Comparison of ENCODE assay signal across 8 mouse cellular contexts in the genomic region with DNA sequence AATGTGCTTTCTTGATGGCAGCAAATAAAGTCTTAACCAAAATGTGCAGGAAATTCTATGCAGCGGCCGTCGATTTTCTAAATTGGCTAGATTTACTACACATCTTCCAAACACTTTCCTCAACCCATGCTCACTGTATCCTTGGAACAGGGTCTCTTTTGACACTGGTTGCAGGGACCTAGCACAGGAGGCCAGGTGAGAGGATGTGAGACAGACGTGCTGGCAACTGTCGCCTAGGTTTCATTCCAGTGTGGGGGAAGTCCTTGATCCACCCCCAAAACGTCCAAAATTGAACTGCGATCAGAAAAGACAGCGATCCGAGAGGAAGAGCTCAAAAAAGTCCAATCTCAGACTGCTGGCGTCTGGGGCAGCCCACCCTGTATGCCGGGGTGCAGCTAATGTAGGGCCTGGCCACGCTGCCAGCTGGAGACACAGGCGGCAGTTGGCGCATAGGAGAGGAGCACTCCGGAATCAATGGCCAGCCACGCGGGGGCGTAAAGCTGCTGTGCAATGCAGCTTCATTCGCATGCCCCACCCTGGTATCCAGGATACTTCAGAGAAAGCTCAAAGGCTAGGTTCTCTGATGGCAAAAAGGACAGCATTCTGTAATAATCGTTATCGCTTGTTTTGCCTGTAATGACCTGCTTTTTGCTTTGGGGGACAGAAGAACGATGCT. TPM values are rescaled to one million over a fixed set of nuclear protein-coding genes. Genes with fewer than 3 reads are reported as not detected.
A peak's percentile ranks its signal among the peaks of the same experiment; 100 is the strongest.
DNase-seq lines count a peak whose midpoint lies in the region; ATAC-seq and TF ChIP-seq lines count a peak whose summit lies in the region.

No protein-coding gene starts in this region.

- no peaks in the 10 kb centered on the region for H3K36me3 ChIP-seq in C2C12 (ENCODE audit: control insufficient read depth, insufficient read depth)
- no peaks in the 10 kb centered on the region for H3K36me3 ChIP-seq in forebrain, embryonic 12.5 days (replicated peaks)
- H3K36me3 ChIP-seq in heart, postnatal 0 days (replicated peaks; ENCODE audit: control insufficient read depth, insufficient read depth, low read length) = no peaks in the 10 kb centered on the region
- no peaks in the 10 kb centered on the region for H3K36me3 ChIP-seq in liver, embryonic 16.5 days (ENCODE audit: control insufficient read depth, insufficient read depth)
- H3K36me3 ChIP-seq in neural tube, embryonic 14.5 days (ENCODE audit: control insufficient read depth, insufficient read depth, low read length) = no peaks in the 10 kb centered on the region
- no peaks in the 10 kb centered on the region for H3K36me3 ChIP-seq in testis, adult 2 months (ENCODE audit: control insufficient read depth, insufficient read depth, low read length)

- TF ChIP-seq EP300 in heart, postnatal 0 days (IDR thresholded peaks at IDR 0.05; ENCODE audit: low read depth) = no peak

- H3K4me2 ChIP-seq in forebrain, embryonic 12.5 days = peak overlapping the region; percentile 39
- peak overlapping the region; percentile 39 for H3K4me2 ChIP-seq in heart, postnatal 0 days (ENCODE audit: low read depth, low read length)
- H3K4me2 ChIP-seq in liver, embryonic 16.5 days (ENCODE audit: low read depth, low read length) = peak overlapping the region; percentile 40; the same call in 1 of the 2 replicates
- peak overlapping the region; percentile 29; the same call in 1 of the 2 replicates for H3K4me2 ChIP-seq in neural tube, embryonic 14.5 days (ENCODE audit: low read depth, low read length)

- H3K79me2 ChIP-seq in C2C12 (ENCODE audit: control insufficient read depth, insufficient read depth) = no peaks in the 10 kb centered on the region

- no peak overlapping the region for H3K4me3 ChIP-seq in C2C12 (ENCODE audit: insufficient read depth, poor library complexity, severe bottlenecking)
- H3K4me3 ChIP-seq in forebrain, embryonic 12.5 days (replicated peaks) = no peak overlapping the region
- H3K4me3 ChIP-seq in heart, postnatal 0 days (ENCODE audit: low read depth, low read length) = 0 out of 2 replicates have a peak overlapping the region, but pooled peaks have one; percentile 6
- H3K4me3 ChIP-seq in liver, embryonic 16.5 days (ENCODE audit: low read depth, low read length) = no peak overlapping the region
- H3K4me3 ChIP-seq in neural tube, embryonic 14.5 days (ENCODE audit: low read depth, low read length) = no peak overlapping the region
- peak overlapping the region; percentile 49 for H3K4me3 ChIP-seq in testis, adult 2 months (ENCODE audit: control insufficient read depth, low read depth, low read length)

- no peaks in the 10 kb centered on the region for H3K27me3 ChIP-seq in C2C12 (ENCODE audit: control insufficient read depth, insufficient read depth, insufficient read length)
- no peaks in the 10 kb centered on the region for H3K27me3 ChIP-seq in forebrain, embryonic 12.5 days
- no peaks in the 10 kb centered on the region for H3K27me3 ChIP-seq in heart, postnatal 0 days (ENCODE audit: control insufficient read depth, insufficient read depth, low read length)
- no peaks in the 10 kb centered on the region for H3K27me3 ChIP-seq in liver, embryonic 16.5 days (ENCODE audit: control insufficient read depth, insufficient read depth, low read depth, low read length)
- no peaks in the 10 kb centered on the region for H3K27me3 ChIP-seq in neural tube, embryonic 14.5 days (ENCODE audit: control insufficient read depth, insufficient read depth, low read length)
- H3K27me3 ChIP-seq in testis, adult 2 months (ENCODE audit: control insufficient read depth, insufficient read depth, low read length) = no peaks in the 10 kb centered on the region

- H3K9ac ChIP-seq in forebrain, embryonic 12.5 days = no peak overlapping the region
- H3K9ac ChIP-seq in heart, postnatal 0 days (replicated peaks; ENCODE audit: low read depth, low read length) = no peak overlapping the region; the same call in 1 of the 2 replicates
- H3K9ac ChIP-seq in liver, embryonic 16.5 days (ENCODE audit: low read depth, low read length) = no peak overlapping the region
- H3K9ac ChIP-seq in neural tube, embryonic 14.5 days (replicated peaks; ENCODE audit: low read depth, low read length) = peak overlapping the region; percentile 37; the same call in 1 of the 2 replicates

- H3K27ac ChIP-seq in forebrain, embryonic 12.5 days = no peak overlapping the region
- H3K27ac ChIP-seq in heart, postnatal 0 days (ENCODE audit: low read depth) = no peak overlapping the region
- no peak overlapping the region for H3K27ac ChIP-seq in liver, embryonic 16.5 days (ENCODE audit: low read length)
- H3K27ac ChIP-seq in neural tube, embryonic 14.5 days (ENCODE audit: low read depth, low read length) = 0 out of 2 replicates have a peak overlapping the region, but pooled peaks have one; percentile 3
- peak overlapping the region; percentile 9; the same call in 1 of the 2 replicates for H3K27ac ChIP-seq in testis, adult 2 months (ENCODE audit: control insufficient read depth, insufficient read depth, low read depth, low read length)

- peak overlapping the region; percentile 32 for H3ac ChIP-seq in C2C12 (ENCODE audit: control insufficient read depth, insufficient read length, low read depth)

- H3K4me1 ChIP-seq in forebrain, embryonic 12.5 days = peaks cover 7% of the 10 kb centered on the region
- no peaks in the 10 kb centered on the region for H3K4me1 ChIP-seq in heart, postnatal 0 days (ENCODE audit: control insufficient read depth, insufficient read depth)
- no peaks in the 10 kb centered on the region for H3K4me1 ChIP-seq in liver, embryonic 16.5 days (ENCODE audit: control insufficient read depth, low read depth, low read length)
- H3K4me1 ChIP-seq in neural tube, embryonic 14.5 days (ENCODE audit: control insufficient read depth, insufficient read depth, low read length) = no peaks in the 10 kb centered on the region
- H3K4me1 ChIP-seq in testis, adult 2 months (ENCODE audit: control insufficient read depth, insufficient read depth, low read length) = peaks cover 6% of the 10 kb centered on the region

- peak; percentile 90 for ATAC-seq in forebrain, embryonic 12.5 days (ENCODE audit: low FRiP score)
- peak; percentile 82 for ATAC-seq in heart, postnatal 0 days (ENCODE audit: insufficient read depth, low read depth)
- peak; percentile 50; the same call in 1 of the 2 replicates for ATAC-seq in liver, embryonic 16.5 days (ENCODE audit: low read depth)
- peak; percentile 94 for ATAC-seq in neural tube, embryonic 14.5 days (ENCODE audit: low read depth)

- 21% methylated on average over 22 of the region's 22 CpGs for WGBS in forebrain, embryonic 12.5 days
- WGBS in heart, postnatal 0 days = 17% methylated on average over 22 of the region's 22 CpGs
- 17% methylated on average over 22 of the region's 22 CpGs for WGBS in liver, embryonic 16.5 days (ENCODE audit: insufficient replicate concordance)
- WGBS in neural tube, embryonic 14.5 days = 24% methylated on average over 22 of the region's 22 CpGs

- TF ChIP-seq CTCF in C2C12 (IDR thresholded peaks at IDR 0.05; ENCODE audit: control insufficient read depth, insufficient read depth, insufficient read length) = peak; percentile 96
- TF ChIP-seq CTCF in heart, postnatal 0 days (IDR thresholded peaks at IDR 0.05; ENCODE audit: low read depth) = peak; percentile 64
- TF ChIP-seq CTCF in testis, adult 2 months (IDR thresholded peaks at IDR 0.05; ENCODE audit: control insufficient read depth, insufficient read depth, insufficient replicate concordance, low read depth, low read length) = peak; percentile 35; the same call in 1 of the 2 replicates

- H3K79me3 ChIP-seq in C2C12 (ENCODE audit: low read depth) = no peaks in the 10 kb centered on the region

- no peaks in the 10 kb centered on the region for H3K9me3 ChIP-seq in forebrain, embryonic 12.5 days
- no peaks in the 10 kb centered on the region for H3K9me3 ChIP-seq in heart, postnatal 0 days (replicated peaks; ENCODE audit: control insufficient read depth, low read length)
- H3K9me3 ChIP-seq in liver, embryonic 16.5 days (replicated peaks; ENCODE audit: control insufficient read depth, low read length) = no peaks in the 10 kb centered on the region
- no peaks in the 10 kb centered on the region for H3K9me3 ChIP-seq in neural tube, embryonic 14.5 days (ENCODE audit: control insufficient read depth, low read length)

- TF ChIP-seq POLR2A in testis, adult 2 months (IDR thresholded peaks at IDR 0.05; ENCODE audit: control insufficient read depth, low read depth, low read length) = peak; percentile 53; the same call in 1 of the 2 replicates

- peak; percentile 36 for DNase-seq in brain, embryonic 18.5 days (ENCODE audit: low read depth, low spot score)
- DNase-seq in heart, postnatal 0 days (ENCODE audit: low spot score) = peak; percentile 47
- peak; percentile 76 to 90 for DNase-seq in kidney, postnatal 36 days

TF ChIP-seq in C2C12, 6 proteins besides CTCF, POLR2A, EP300 and RAD21 (continues in another document):
- no peak for TF ChIP-seq MAX (IDR thresholded peaks at IDR 0.05)

RNA-seq across cellular contexts. Expression of a gene that starts 3.6 kb away (rescaled TPM):
- polyA plus RNA-seq in C2C12 (2012; fragmentation: generic; extraction: Trizol) = not detected
- polyA plus RNA-seq in forebrain, embryonic 12.5 days (2016; fragmentation: Nextera tagmentation; extraction: Ambion mirVana) = not detected in 2 replicates
- not detected in 2 replicates for total RNA-seq in heart, postnatal 0 days (2014; rRNA removed; ENCODE audit: low replicate concordance)
- not detected in 2 replicates for polyA plus RNA-seq in heart, postnatal 0 days (2015; fragmentation: Nextera tagmentation; extraction: Ambion mirVana)
- polyA plus RNA-seq in liver, embryonic 16.5 days (2015; fragmentation: Nextera tagmentation; extraction: Ambion mirVana) = not detected in 2 replicates
- 0.63 TPM in 1 of 2 replicates, not detected in the other for polyA plus RNA-seq in neural tube, embryonic 14.5 days (2014; fragmentation: Nextera tagmentation; extraction: Ambion mirVana)
- polyA plus RNA-seq in testis, adult 2 months (2012; rRNA removed) = not detected in 2 replicates

RNA-seq across cellular contexts. Expression of a gene that starts 10.3 kb away (rescaled TPM):
- polyA plus RNA-seq in C2C12 (2012; fragmentation: generic; extraction: Trizol) = not detected
- polyA plus RNA-seq in forebrain, embryonic 12.5 days (2016; fragmentation: Nextera tagmentation; extraction: Ambion mirVana) = not detected in 2 replicates
- not detected in 2 replicates for total RNA-seq in heart, postnatal 0 days (2014; rRNA removed; ENCODE audit: low replicate concordance)
- not detected in 2 replicates for polyA plus RNA-seq in heart, postnatal 0 days (2015; fragmentation: Nextera tagmentation; extraction: Ambion mirVana)
- polyA plus RNA-seq in liver, embryonic 16.5 days (2015; fragmentation: Nextera tagmentation; extraction: Ambion mirVana) = not detected in 2 replicates
- not detected in 2 replicates for polyA plus RNA-seq in neural tube, embryonic 14.5 days (2014; fragmentation: Nextera tagmentation; extraction: Ambion mirVana)
- not detected in 2 replicates for polyA plus RNA-seq in testis, adult 2 months (2012; rRNA removed)

RNA-seq across cellular contexts. Expression of a gene that starts 14.3 kb away (rescaled TPM):
- 114 TPM for polyA plus RNA-seq in C2C12 (2012; fragmentation: generic; extraction: Trizol)
- 154 and 155 TPM in 2 replicates for polyA plus RNA-seq in forebrain, embryonic 12.5 days (2016; fragmentation: Nextera tagmentation; extraction: Ambion mirVana)
- total RNA-seq in heart, postnatal 0 days (2014; rRNA removed; ENCODE audit: low replicate concordance) = 87.7 and 152 TPM in 2 replicates
- 132 and 142 TPM in 2 replicates for polyA plus RNA-seq in heart, postnatal 0 days (2015; fragmentation: Nextera tagmentation; extraction: Ambion mirVana)
- polyA plus RNA-seq in liver, embryonic 16.5 days (2015; fragmentation: Nextera tagmentation; extraction: Ambion mirVana) = 29.9 and 34.4 TPM in 2 replicates
- 141 and 149 TPM in 2 replicates for polyA plus RNA-seq in neural tube, embryonic 14.5 days (2014; fragmentation: Nextera tagmentation; extraction: Ambion mirVana)
- 39.0 and 41.3 TPM in 2 replicates for polyA plus RNA-seq in testis, adult 2 months (2012; rRNA removed)

Comparison
In these comparisons a context has a peak if more than half of its experiments do, and no peak if none do; other contexts are left out.
1. H3K4me3 ChIP-seq: peak in heart, postnatal 0 days (single experiment) and testis, adult 2 months (single experiment); none in C2C12 (single experiment), forebrain, embryonic 12.5 days (single experiment), liver, embryonic 16.5 days (single experiment) and neural tube, embryonic 14.5 days (single experiment).
2. CTCF ChIP-seq: peak in every context shown above with its lines; median percentile 96 in C2C12; 64 in heart, postnatal 0 days; 35 in testis, adult 2 months.
3. H3K27ac ChIP-seq: peak in neural tube, embryonic 14.5 days (single experiment) and testis, adult 2 months (single experiment); none in forebrain, embryonic 12.5 days (single experiment), heart, postnatal 0 days (single experiment) and liver, embryonic 16.5 days (single experiment).
4. Peak in every context shown above with its lines, with median percentiles within 50 percentile points of each other: DNase-seq, ATAC-seq and H3K4me2 ChIP-seq.